Mouse (Mus musculus) megakaryocyte, adult 5-6 weeks (primary cell): ENCODE results near the gene Ccr8. TPM values are rescaled to one million over a fixed set of nuclear protein-coding genes. Genes with fewer than 3 reads are reported as not detected.
"Not testable (repeated sequence)": the region's sequence is repeated elsewhere in the genome, so short reads cannot be mapped to it uniquely, and the experiment has no call there.

Experiments used
- ATAC-seq: 2 replicates; pipeline ENCODE4 v1.8.0; 2016; ENCODE audit warnings: mild to moderate bottlenecking, inconsistent platforms; ENCODE audit not compliant: poor library complexity, severe bottlenecking
- total RNA-seq, 2 experiments: library from RNA; stranded (forward) in 1 of 2; stranded (reverse) in 1 of 2; fragments of 153-499, 151-499 nt in 1 of 2; fragments of 221-1000, 200-1000 nt in 1 of 2; gene quantifications; 2 replicates each; pipeline versions ENCODE4 v1.2.3 to v1.2.4; 2015 to 2017

Ccr8 gene
- total RNA-seq, 2 experiments from 2014 or later = not detected

GRCm38 (mm10) chr9:120084406-120084805, 7.5 kb upstream of the Ccr8 start:
- no peak for ATAC-seq

- no peak for ATAC-seq
These were observed 2.8 kb upstream of the Ccr8 start for GRCm38 (mm10) chr9:120089125-120089524.

- no peak for ATAC-seq
These were observed 828 bp upstream of the Ccr8 start for GRCm38 (mm10) chr9:120091086-120091485.

GRCm38 (mm10) chr9:120093701-120094100, 1.8 kb downstream of the Ccr8 start:
- no peak for ATAC-seq

GRCm38 (mm10) chr9:120095886-120096285, 4.0 kb downstream of the Ccr8 start:
- ATAC-seq = no peak

GRCm38 (mm10) chr9:120098682-120099081, 6.8 kb downstream of the Ccr8 start:
- ATAC-seq = peak; percentile 88

GRCm38 (mm10) chr9:120099304-120099703, 7.4 kb downstream of the Ccr8 start:
- ATAC-seq = no peak

- peak; percentile 90 for ATAC-seq
These were observed 9.3 kb downstream of the Ccr8 start for GRCm38 (mm10) chr9:120101165-120101564.

- not testable (repeated sequence) for ATAC-seq
These were observed 17.0 kb downstream of the Ccr8 start for GRCm38 (mm10) chr9:120108953-120109352.

- peak; percentile 96 for ATAC-seq
These were observed 18.5 kb downstream of the Ccr8 start, which contains the start of gene Slc25a38 for GRCm38 (mm10) chr9:120110211-120111018. Gene Slc25a38 (plus strand): TSS chr9:120110374.

GRCm38 (mm10) chr9:120111156-120111945, 19.4 kb downstream of the Ccr8 start:
- no peak for ATAC-seq

GRCm38 (mm10) chr9:120112472-120112871, 20.6 kb downstream of the Ccr8 start:
- ATAC-seq = no peak

GRCm38 (mm10) chr9:120113456-120113855, 21.5 kb downstream of the Ccr8 start:
- no peak for ATAC-seq

GRCm38 (mm10) chr9:120114051-120114788, 22.3 kb downstream of the Ccr8 start:
- ATAC-seq = no peak

GRCm38 (mm10) chr9:120114789-120115151, 22.9 kb downstream of the Ccr8 start:
- no peak for ATAC-seq

GRCm38 (mm10) chr9:120115580-120115979, 23.7 kb downstream of the Ccr8 start:
- no peak for ATAC-seq

- ATAC-seq = peak; percentile 77
These were observed 24.3 kb downstream of the Ccr8 start for GRCm38 (mm10) chr9:120116184-120116624.

- ATAC-seq = peak; percentile 64
These were observed 26.3 kb downstream of the Ccr8 start for GRCm38 (mm10) chr9:120118212-120118611.

GRCm38 (mm10) chr9:120120503-120120902, 28.6 kb downstream of the Ccr8 start:
- ATAC-seq = no peak

GRCm38 (mm10) chr9:120126868-120127267, 35.0 kb downstream of the Ccr8 start:
- ATAC-seq = no peak
